Mouse (Mus musculus) forelimb bud, embryonic 11.5 days (tissue): ENCODE measurements around the gene Raver2.

Experiments used
- DNase-seq: peaks from one replicate; pipeline ENCODE4 v3.0.0-alpha.2; 2012; ENCODE audit warnings: low read depth, low spot score

The Raver2 gene

DNA sequence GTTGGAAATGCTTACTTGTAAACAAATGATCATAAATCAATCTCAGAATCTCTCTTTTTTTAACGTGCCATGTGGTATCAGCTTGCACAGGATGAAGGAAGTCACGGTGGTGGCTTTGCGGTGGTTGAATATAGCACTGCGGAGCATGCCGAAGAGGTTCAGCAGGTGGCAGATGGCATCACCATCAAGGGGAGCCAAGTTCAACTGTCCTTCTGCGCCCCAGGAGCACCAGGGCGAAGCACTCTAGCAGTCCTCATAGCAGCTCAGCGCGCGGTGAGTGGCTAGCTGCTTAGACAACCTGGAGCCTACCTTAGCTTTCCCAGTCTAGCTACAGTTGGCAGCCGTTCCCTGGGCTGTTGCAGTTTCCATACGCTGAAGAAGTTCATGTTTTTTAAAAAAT lies 38.3 kb downstream of the Raver2 start:
- DNase-seq = no peak

DNA sequence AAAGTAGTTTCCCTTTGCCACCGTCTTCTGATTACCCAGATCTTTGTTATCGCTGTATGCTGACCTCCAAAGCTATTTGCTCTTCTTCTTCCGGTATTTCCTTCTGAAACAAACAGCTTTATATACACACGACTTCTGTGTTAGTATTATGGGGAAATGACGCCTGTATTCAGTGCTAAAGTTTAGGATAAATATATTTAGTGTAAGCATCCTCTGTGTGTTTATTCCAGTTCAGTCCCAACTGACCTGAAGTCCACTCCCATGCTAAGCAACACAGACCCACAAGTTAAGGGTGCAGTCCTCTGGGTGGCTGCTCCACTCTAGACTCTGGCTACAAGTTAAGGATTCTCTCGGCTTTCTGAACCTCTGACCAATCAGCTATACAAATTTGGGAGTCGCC lies 52.2 kb downstream of the Raver2 start:
- no peak for DNase-seq

DNA sequence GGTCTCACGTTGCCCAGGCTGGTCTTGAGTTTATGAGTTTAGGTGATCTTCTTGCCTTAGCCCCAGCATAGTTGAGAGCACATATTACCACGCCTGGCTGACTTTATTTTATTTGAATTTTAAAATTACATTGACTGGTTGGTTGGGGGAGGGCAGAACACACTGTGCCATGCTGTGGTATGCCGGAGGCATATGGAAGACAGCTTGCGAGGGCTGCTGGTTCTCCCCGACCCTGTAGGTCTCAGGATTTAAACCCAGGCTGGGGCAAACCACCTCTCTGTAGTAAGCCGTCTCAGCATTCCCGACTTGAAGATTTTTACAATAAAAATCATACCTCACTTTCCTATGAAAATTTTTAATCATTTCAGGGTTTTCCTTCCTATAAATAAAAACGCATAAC lies 66.2 kb downstream of the Raver2 start:
- DNase-seq = no peak

DNA sequence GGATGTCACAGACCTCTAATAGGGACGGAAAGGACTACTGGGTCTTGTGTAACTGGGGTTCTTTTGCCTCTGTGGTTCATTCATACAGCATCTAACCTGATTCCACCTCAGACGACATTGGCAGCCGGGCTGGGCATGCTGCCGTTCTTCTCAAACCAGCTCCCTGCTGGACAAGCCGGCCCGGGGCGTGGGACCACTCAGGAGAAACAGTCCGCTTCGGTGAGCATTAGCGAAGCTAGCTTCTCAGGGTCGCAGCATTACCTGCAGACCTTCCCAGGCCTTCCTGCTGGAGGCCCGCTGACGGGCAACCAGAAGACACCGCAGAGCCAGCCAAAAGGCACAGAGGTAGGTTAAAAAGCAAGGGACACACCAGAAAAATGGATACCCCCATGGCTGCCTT lies 67.1 kb downstream of the Raver2 start:
- DNase-seq = no peak

DNA sequence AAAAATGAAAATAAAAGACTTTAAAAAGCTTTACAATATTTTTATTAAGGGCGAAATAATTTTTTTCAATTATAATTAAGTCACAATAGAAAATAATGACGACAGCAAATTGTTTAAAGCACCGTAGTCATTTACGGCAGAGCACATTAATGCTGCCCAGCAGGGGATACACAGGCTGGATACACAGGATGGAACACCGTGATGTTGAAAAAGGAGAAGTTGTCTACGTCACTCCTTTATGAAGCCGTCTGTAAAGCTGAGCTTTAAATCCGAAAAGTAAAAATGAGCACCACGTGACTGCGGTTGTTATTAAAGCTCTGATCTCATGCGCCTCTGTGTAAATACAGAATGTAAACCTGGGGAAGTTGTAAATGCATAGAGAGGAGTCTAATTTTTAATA lies 69.2 kb downstream of the Raver2 start:
- no peak for DNase-seq

DNA sequence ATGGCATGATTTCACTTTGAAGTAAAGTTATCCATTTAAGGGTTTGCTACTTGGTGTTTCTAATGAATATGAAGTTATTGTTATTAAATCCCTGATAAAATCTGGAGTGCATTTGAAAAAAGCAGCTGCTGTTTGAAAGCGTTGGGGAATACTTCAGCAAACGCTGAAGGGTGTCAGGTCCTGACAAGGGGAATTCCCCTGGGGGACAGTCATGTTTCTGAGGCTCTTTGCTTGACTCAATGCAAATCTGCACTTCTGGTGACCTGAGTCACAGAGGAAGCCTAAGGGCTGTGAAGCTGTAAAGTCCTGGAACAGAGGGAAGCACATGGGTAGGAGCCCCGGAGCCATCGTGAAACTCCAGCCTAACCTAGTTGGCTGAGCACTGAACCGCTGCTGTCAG lies 73.0 kb downstream of the Raver2 start:
- DNase-seq = no peak

DNA sequence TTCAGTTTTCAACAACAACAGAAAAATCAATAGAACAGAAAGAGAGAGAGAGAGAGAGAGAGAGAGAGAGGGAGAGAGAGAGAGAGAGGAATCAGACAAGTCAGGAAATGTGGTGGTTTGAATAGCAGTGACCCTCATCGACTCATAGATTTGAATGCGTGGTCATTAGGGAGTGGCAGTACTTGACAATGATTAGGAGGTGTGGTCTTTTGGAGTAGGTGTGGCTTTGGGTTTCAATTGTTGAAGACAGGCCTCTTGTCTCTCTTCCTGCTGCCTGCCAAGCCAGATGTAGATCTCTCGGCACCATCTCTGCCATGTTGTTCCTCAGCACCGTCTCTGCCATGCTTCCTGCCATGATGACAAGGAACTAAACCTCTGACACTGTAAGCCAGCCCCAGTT lies 75.1 kb downstream of the Raver2 start:
- DNase-seq = no peak

DNA sequence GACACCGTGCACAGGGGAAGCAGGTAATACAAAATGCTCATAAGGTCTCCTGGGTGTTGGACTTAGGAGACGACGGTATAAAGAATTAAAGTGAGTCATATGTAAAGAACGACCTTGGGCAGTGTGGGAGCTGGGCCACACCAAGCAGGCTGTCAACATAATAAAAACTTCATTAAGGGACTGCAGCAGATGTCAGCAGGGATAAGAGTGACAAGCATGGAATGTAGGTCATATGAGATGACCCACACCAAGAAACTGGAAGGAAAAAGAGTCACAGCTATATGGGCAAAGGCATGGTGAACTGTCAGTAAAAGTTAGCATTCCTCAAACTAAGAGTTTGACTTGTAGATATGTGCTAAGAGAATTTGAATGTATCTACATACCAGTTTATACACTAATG lies 75.6 kb downstream of the Raver2 start:
- no peak for DNase-seq

DNA sequence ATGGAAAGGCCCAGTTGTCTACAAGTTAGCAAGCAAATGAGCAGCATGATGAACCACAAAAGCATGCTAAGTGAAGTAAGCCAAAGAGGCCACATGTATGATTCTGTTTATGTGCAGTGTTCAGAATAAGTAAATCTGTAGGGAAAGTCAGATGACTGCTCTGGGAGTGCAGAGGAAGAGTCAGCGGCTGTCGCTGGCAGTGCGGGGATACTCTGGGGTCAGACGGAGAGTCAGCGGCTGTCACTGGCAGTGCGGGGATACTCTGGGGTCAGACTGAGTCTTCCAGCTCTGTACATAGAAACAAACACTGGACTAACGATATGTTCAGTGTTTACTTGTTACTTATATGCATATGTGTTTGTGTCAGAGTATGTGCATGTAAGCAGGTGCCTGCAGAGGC lies 76.0 kb downstream of the Raver2 start:
- no peak for DNase-seq

DNA sequence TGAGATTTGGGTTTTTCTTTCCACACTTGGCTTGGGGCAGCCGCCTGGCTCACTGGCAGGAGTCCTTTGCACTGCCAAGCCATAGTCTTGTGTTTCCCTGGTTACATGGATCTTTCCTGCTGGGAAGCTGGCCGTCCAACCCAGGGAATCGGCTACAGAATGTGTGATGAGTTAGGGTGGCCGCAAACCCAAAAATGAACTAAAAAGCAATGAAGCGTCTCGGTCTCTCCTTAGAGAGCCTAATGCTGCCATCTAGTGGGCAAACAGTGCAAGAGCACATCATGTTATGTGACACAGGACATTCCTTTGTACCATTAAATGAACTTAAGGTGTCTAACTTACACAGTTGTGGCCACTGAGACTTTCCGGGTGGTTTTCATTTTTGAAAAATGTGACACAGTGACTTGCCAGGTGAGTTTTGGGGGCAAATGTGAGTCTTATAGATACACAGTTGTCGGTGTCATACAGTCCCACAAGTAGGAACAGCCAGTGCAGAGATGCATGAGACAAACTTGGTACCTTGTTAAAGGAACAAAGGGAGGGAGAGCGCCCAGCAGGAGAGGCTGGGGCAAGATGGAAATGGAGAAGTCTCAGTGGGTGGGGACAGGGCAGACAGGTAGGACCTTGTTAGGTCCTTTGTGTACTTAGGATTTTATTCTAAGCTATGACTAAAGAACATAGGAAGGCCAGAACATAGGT lies 77.4 kb downstream of the Raver2 start:
- DNase-seq = peak; percentile 81

DNA sequence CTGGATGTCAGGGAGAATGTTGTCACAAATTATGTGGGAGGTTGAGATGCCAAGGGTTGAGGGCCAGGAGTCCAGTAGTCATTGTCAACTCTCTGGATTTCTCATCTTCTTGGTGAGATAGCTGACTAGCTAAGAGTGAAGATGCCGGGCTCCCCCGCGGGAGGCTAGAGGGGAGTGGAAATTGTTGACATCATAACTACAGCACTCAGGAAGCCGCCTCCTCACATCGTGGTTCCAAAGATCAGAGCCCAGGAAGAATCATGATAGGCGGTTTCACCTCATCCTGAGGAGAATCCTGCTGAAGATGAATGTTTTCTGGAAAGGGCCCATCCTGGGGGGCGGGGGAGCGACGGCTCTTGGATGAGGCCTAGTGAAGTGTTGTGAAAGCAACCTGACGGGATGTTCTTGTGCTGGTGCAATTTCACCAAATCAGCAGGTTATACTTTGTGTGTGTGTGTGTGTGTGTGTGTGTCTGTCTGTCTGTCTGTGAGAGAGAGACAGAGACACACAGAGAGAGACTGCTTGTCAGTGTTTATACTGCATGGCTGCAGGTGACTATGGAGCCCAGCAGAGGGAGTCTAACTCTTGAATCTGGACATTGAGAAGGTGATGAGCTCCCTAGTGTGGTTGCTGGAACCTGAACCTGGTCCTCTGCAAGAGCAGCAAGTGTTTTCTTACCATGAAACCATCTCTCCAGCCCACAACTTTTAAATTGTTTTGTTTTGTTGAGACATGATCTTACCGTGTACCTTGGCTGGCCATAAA lies 78.3 kb downstream of the Raver2 start:
- no peak for DNase-seq

DNA sequence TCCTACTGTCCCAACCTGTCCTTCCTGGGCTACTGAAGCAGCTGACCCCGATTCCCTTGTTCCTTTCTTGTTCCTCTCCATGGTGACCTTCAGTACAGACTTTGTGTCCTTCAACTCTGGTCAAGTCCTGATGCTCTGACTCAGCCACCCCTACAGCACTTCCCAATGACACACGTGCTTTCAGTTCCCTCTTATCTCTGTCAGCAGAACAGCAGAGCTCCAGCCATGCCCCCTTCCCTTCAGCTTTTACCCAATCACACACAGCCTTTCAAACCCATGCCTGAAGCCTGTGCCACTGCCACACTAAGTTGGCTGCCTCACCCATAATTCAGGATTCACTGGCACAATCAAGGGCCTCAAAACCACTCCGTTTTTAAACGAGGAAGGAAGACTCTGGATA lies 86.8 kb downstream of the Raver2 start:
- DNase-seq = no peak

DNA sequence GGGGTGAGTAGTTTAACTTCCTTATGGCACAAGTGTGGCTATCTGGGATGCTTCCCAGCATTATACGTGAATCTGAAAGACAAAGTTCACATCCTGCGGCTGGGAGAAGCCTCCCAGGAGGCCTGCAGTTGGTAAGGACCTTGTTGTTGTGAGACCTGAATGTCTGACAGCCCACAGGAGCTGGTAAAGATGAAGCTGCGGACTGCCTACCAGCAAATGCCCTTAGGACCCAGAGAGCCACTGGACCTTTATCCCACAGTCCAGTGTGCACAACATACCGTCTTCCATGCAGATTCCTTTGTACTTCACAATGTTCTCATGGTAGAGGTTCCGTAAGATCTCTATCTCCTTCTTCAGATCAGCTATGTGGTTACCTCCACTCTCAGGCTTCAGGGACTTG lies 88.7 kb downstream of the Raver2 start:
- DNase-seq = no peak

DNA sequence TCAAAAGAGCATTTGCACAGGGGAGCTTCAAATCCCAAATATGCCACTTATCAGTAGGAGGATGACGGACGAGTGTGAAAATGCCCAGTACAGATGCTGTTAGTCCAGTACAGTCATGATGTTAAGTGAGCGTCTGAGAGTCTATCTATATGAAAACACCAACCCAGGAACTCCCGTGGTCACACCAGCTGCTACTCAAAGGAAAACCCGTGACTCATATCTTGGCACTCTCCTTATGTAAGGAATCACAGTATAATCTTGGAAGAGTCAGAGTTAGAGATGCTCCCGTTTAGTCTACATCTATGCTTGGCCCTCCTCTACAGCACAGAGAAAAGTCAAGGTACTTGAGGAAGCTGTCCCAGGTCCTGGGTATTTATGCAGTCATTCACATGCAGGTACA lies 89.5 kb downstream of the Raver2 start:
- DNase-seq = no peak

DNA sequence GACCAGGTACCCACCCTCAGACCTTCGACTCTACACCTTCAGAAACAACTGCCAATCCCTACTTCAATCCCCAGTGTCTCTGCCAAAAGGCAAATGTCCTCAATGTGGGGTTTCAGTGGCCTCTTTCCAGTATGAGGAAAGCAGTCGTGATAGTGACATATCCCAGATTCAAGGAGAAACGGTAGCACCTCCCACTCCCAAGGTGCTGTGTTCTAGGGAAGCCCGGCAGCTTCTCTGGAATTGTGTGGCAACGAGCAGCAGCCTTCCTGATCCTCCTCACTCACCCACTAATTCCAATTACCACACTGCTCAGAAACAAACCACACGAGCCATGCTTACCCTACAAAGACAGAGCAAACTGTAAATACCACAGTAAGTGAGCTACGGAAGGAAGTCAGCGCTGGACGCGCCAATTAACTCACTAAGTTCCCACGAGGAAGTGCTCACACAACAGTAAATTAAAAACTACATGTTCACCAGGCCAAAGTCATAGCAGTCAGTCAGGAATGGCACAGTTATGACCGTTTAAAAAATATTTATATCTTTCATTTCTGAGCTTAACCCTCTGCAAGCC lies 90.5 kb downstream of the Raver2 start:
- DNase-seq = peak; percentile 19

DNA sequence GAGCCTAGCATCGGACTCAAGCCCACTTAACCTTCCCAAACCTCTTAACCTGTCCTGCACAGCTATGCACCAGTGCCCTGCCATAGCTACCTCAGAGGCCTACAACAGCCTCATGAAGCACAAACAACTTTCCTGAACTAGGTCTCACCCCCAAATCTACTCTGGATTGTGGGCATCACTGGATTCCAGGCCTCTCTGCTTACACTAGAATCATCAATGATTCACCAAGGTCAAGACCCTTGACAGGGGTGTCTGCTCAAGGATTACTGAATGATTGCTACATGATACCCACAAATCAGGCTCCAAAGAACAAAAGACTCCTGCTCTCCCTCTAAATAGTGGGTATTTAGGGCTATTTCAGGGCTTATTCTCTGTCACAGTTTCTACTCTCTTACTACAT lies 92.0 kb downstream of the Raver2 start:
- DNase-seq = no peak

DNA sequence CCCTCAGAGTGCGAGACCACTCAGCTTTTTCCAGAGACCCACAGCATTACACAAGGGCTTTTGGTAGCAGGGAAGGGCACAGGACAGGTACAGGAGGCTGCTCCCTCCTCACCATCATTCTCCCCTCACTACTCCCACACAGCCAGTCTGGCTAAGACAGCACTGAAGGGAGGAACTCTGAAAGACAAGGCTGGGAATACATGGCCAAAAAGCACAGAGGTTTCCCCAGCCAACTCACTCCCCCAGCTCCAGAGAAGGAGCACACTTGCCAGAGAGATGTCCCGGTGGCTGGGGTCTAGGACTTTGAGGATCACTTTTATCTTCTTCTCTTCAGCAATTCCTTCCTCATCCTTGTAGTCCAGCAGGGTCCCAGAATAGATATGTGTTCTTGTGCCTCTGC lies 95.4 kb downstream of the Raver2 start:
- DNase-seq = no peak

DNA sequence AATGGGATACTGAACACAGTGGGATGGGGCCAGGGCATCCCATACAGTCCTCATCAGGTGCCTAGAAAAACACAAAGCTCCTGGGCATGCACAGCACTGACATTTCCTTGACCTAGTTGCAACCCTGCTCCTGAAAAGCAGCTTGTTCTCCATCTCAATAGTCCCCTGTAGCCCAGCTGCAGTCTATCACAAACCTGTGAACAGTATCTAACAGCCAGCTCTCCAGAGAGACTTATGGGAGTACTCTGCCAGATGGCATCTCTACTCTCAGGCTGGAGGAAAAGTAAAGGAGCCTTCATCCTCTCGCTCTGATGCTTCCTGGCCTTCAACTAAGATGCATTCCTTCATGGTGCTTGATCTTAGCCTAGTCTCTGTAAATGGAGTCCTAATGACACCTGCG lies 95.9 kb downstream of the Raver2 start:
- DNase-seq = no peak

DNA sequence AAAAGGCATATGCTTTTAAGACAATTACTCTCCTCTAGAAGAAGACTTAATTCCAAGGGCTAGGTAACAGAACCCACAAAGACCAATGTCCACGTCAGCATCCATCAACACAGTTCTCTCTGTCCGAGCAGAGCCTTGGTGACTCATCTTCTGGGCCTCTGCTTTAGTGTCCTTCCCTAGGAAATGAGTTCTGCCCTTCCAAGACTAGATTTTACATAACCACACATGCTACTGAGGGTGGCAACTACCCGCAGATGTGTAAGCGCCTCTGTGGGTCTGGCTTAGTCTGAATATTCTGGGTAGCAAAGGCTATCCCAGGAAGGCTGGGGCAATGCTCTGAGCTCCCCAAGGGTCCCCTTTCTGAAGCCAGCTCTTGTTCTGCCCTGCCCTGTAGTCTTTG lies 97.0 kb downstream of the Raver2 start:
- no peak for DNase-seq

DNA sequence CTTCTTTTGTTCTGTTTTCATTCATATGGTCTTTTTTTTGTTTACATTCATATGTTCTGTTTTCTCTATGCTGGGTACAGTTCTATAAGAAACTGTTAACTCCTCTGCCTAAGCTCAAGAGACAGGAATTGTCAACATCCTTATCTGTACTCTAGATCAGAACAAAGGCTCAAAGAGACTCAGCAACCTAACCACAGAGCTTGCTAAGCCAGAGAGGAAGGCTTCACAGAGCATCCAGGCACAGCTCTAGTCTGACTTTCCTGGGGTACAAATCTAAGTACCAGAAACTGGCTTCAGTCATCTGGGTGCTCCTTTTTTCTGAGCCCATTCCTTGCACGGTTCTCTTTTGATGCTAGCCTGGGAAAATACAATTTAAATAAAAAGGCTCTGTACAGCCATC lies 99.0 kb downstream of the Raver2 start:
- no peak for DNase-seq

DNA sequence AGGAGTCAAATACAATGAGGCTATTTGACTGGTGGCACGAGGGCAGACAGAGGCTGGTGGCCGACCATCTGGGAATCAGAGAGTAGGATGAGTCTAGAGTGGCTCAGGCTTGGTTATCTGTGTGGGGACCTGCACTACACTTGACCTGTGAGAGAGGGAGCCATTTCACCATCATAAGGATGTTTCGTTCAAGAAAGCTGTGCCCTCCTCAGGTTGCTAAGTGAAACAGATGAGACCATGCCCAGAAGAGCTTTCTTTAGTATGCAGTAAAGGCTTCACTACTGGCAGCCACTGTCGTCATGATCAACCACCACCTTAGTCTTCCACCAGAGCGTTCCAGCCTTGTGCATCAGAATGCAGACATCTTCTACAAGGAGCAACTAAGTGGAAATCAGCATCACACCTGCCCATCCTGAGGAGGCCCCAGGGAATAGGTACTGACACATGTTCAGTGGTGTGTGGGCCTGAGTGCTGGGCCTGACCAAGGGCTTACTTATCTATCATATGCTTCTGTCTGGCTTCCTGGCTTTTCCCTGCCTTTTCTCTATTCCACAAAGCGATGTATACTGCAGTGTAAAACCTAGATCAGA lies 99.5 kb downstream of the Raver2 start:
- no peak for DNase-seq

DNA sequence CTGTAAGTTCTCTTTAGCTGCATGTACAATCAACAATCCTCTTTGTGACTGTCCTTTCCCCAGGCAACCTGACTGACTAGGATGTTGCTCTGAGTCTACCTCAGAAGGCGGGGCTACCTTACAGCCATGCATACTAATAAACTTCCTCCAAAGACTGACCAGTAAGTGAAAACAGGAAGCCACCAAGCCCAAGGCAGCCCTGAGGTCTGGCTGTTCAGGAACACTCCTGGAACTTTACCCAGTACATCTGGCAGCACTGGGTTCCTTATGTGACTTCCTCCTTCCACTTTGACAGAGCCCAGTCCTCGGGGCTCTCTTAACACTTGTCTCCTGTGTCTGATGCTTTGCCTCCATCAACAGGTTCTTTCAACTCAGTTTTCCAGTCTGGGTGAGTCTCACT lies 104.0 kb downstream of the Raver2 start:
- DNase-seq = no peak
